Mouse (Mus musculus) embryonic facial prominence, embryonic 13.5 days (tissue): ENCODE data around the gene Chga. TPM values are rescaled to one million over a fixed set of nuclear protein-coding genes. Genes with fewer than 3 reads are reported as not detected.

Source experiments
- ATAC-seq: fragments of 200-750 bp; cut with Nextera tagmentation; 2 replicates; pipeline ENCODE4 v1.8.0; 2017; ENCODE audit warnings: low read depth; ENCODE audit not compliant: insufficient number of reproducible peaks, insufficient read depth, low FRiP score, low TSS enrichment
- H3K27ac ChIP-seq: fragments of 300-500 bp; sonication (generic); 2 replicates; pipeline ENCODE4 v1.5.1; 2015; ENCODE audit warnings: moderate library complexity, mild to moderate bottlenecking, inconsistent platforms
- H3K27me3 ChIP-seq: fragments of 300-500 bp; sonication (generic); 2 replicates; pipeline ENCODE4 v1.6.1; 2015; ENCODE audit warnings: mild to moderate bottlenecking, inconsistent platforms
- H3K36me3 ChIP-seq: fragments of 300-500 bp; sonication (generic); 2 replicates; pipeline ENCODE4 v1.6.1; 2015; ENCODE audit warnings: mild to moderate bottlenecking, inconsistent platforms
- H3K4me1 ChIP-seq: fragments of 300-500 bp; sonication (generic); 2 replicates; pipeline ENCODE4 v1.6.1; 2015; ENCODE audit warnings: inconsistent platforms
- H3K4me2 ChIP-seq: fragments of 300-500 bp; sonication (generic); 2 replicates; pipeline ENCODE4 v1.6.1; 2015; ENCODE audit warnings: moderate library complexity, mild to moderate bottlenecking, inconsistent platforms
- H3K4me3 ChIP-seq: fragments of 300-500 bp; sonication (generic); 2 replicates; pipeline ENCODE4 v1.5.1; 2015; ENCODE audit warnings: mild to moderate bottlenecking, inconsistent platforms
- H3K9ac ChIP-seq: fragments of 300-500 bp; sonication (generic); 2 replicates; pipeline ENCODE4 v1.6.1; 2015; ENCODE audit warnings: mild to moderate bottlenecking, inconsistent platforms
- H3K9me3 ChIP-seq: fragments of 300-500 bp; sonication (generic); 2 replicates; pipeline ENCODE4 v1.6.1; 2016; ENCODE audit warnings: inconsistent platforms
- WGBS: fragments of 180-500 bp; shearing (Covaris S2); methylation state at CpG from one replicate; pipeline ENCODE4 v1.1.7; 2015; ENCODE audit warnings: mixed read lengths; 5-methylcytosine and 5-hydroxymethylcytosine counted together
- polyA plus RNA-seq: library from polyadenylated mRNA; unstranded; fragments of >200 nt; fragmentation: Nextera tagmentation; extraction: Ambion mirVana; gene quantifications from 2 replicates; pipeline ENCODE4 v1.2.1, GENCODE M21; 2015

The Chga gene
- polyA plus RNA-seq, 1 experiment from 2014 or later, result 3.4 TPM

GRCm38 (mm10) chr12:102524760-102525159, 30.0 kb upstream of the Chga start:
- no peaks in the 10 kb centered on the region for H3K9me3 ChIP-seq
- 20% methylated on average over 6 of the region's 6 CpGs for WGBS
- H3K4me3 ChIP-seq, result no peak overlapping the region
- no peak overlapping the region for H3K9ac ChIP-seq
- H3K4me2 ChIP-seq, result no peak overlapping the region
- H3K27ac ChIP-seq, result no peak overlapping the region
- H3K27me3 ChIP-seq, result no peaks in the 10 kb centered on the region
- no peaks in the 10 kb centered on the region for H3K36me3 ChIP-seq
- no peak for ATAC-seq
- H3K4me1 ChIP-seq, result no peaks in the 10 kb centered on the region

DNA sequence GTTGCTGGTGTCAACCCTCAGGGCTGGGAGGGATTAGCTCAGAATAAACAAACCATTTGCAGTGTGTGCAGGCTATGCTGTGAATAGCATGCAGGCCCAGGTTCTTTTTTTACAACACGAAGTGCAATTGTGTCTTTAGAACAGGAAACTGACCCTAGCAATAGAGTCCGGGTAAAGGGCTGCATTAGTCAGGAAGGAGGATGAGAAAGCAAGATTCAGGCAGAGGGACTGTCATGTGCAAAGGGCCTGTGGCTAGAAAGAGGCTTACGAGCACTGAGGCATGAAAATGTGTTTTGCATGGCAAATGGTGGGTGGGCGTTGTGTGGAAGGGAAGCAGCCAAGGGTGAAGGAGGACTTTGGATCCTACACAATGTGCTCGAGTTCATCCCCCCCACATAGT, 26.8 kb upstream of the Chga start:
- ATAC-seq, result no peak
- Histone ChIP-seq H3K36me3 (no peaks in the 10 kb centered on the region), H3K9me3 (no peaks in the 10 kb centered on the region), H3K27ac (no peak overlapping the region), H3K4me3 (no peak overlapping the region), H3K4me1 (no peaks in the 10 kb centered on the region), H3K9ac (no peak overlapping the region), H3K27me3 (no peaks in the 10 kb centered on the region), H3K4me2 (no peak overlapping the region)
- WGBS, result 72% methylated on average over 5 of the region's 5 CpGs

- H3K9me3 ChIP-seq, result no peaks in the 10 kb centered on the region
- H3K27me3 ChIP-seq, result no peaks in the 10 kb centered on the region
- no peak overlapping the region for H3K4me3 ChIP-seq
- H3K36me3 ChIP-seq, result no peaks in the 10 kb centered on the region
- WGBS, result 42% methylated on average over 1 of the region's 1 CpGs
- H3K4me1 ChIP-seq, result no peaks in the 10 kb centered on the region
- no peak overlapping the region for H3K27ac ChIP-seq
- no peak for ATAC-seq
- no peak overlapping the region for H3K4me2 ChIP-seq
- no peak overlapping the region for H3K9ac ChIP-seq
Measured at GRCm38 (mm10) chr12:102535796-102536195, 19.0 kb upstream of the Chga start.

DNA sequence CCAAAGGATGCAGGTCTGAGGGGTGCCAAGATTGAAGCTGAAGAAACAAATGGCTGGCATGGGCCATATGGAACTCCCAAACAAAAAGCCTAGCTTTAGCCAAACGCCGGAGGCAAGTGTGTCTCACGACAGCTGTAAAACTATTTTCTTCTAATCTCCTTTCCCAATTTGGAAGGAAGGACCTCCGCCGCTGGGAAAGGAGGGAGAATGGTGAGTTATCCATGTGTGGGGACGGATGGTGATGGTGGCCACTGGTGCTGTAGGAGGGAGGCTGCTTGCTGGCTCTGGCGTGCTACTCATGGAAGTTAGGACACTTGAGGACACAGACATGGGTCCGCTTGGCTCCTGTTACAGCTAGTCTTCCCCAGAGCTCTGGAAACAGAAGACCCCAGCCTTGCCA, 14.5 kb upstream of the Chga start:
- no peaks in the 10 kb centered on the region for H3K27me3 ChIP-seq
- WGBS, result 80% methylated on average over 8 of the region's 8 CpGs
- H3K4me1 ChIP-seq, result no peaks in the 10 kb centered on the region
- no peak overlapping the region for H3K4me3 ChIP-seq
- no peaks in the 10 kb centered on the region for H3K9me3 ChIP-seq
- no peak for ATAC-seq
- H3K4me2 ChIP-seq, result no peak overlapping the region
- no peaks in the 10 kb centered on the region for H3K36me3 ChIP-seq
- H3K9ac ChIP-seq, result no peak overlapping the region
- H3K27ac ChIP-seq, result no peak overlapping the region

DNA sequence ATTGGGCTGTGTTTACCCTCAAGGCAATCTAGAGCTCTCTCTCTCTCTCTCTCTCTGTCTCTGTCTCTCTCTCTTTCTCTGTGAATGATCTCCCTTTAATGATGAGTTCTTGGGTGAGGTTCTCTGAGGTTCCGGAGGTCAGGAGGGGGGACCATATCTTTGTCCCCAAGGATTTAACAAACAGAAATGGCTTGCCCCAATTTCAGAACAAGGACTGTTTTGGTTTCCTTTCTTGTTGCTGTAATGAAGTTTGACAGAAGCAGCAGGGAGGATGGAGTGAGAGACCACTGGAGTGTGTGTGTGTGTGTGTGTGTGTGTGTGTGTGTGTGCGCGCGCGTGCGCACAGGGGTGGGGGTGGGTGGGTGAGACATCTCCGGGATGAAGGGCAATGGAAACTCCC, 13.6 kb upstream of the Chga start:
- Histone ChIP-seq H3K36me3 (no peaks in the 10 kb centered on the region), H3K27ac (no peak overlapping the region), H3K4me3 (no peak overlapping the region), H3K27me3 (no peaks in the 10 kb centered on the region), H3K4me1 (no peaks in the 10 kb centered on the region), H3K9me3 (no peaks in the 10 kb centered on the region), H3K4me2 (no peak overlapping the region), H3K9ac (no peak overlapping the region)
- no peak for ATAC-seq
- 84% methylated on average over 7 of the region's 7 CpGs for WGBS

DNA sequence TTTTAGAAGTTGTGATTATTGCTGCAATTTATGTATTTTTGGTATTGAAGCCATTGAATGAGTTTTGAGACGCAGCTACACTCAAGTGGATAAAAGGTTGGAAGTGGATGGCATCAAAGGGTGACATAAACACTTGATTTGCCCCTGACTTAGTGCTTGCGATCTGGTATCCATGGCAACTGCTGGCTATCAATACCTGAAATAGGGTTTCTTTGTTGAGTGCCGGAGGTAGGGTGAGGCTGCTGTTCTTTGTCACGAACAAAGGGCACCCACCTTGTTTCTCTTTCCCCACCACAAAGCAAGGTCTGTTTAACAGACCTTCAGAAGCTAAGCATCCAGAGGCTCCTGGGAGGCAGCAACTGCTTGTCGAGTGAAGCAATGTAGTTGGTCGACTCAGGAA, 9.6 kb upstream of the Chga start:
- no peak for ATAC-seq
- 62% methylated on average over 6 of the region's 6 CpGs for WGBS
- Histone ChIP-seq H3K4me1 (no peaks in the 10 kb centered on the region), H3K36me3 (no peaks in the 10 kb centered on the region), H3K9ac (no peak overlapping the region), H3K27ac (no peak overlapping the region), H3K9me3 (no peaks in the 10 kb centered on the region), H3K27me3 (no peaks in the 10 kb centered on the region), H3K4me2 (no peak overlapping the region), H3K4me3 (no peak overlapping the region)

- Histone ChIP-seq H3K27me3 (peaks cover 46% of the 10 kb centered on the region), H3K27ac (no peak overlapping the region), H3K4me1 (0 out of 2 replicates have a peak, but pooled peaks cover 8% of the 10 kb centered on the region), H3K4me3 (no peak overlapping the region), H3K36me3 (no peaks in the 10 kb centered on the region), H3K4me2 (no peak overlapping the region), H3K9ac (no peak overlapping the region), H3K9me3 (no peaks in the 10 kb centered on the region)
- no peak for ATAC-seq
- 3% methylated on average over 11 of the region's 11 CpGs for WGBS
Measured at GRCm38 (mm10) chr12:102550529-102550928, 4.2 kb upstream of the Chga start.

DNA sequence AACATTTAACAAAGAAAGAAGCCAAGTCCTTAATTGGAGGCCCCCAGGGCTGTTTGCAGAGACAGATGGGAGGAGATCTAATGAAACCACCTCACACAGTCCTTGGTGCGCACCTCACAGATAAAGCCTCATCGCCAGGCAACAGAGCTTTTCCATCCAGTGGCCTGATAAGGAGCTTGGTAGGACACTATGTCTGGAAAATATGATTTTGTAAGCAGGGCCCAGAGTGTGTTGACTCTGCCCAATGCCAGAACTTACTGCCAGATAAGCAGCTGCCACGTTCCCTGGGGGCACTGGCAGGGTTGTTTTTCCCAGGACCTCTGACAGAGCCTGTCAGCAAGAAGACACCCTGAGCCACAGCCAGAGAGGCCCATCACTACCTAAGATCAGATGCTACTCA, 3.6 kb upstream of the Chga start:
- Histone ChIP-seq H3K9ac (no peak overlapping the region), H3K27ac (no peak overlapping the region)

GRCm38 (mm10) chr12:102552001-102552400, 2.8 kb upstream of the Chga start:
- H3K4me3 ChIP-seq, result no peak overlapping the region
- ATAC-seq, result no peak

More for the DNA sequence above, 3.6 kb upstream of the Chga start:
- H3K9me3 ChIP-seq, result no peaks in the 10 kb centered on the region
- H3K4me2 ChIP-seq, result no peak overlapping the region
- H3K36me3 ChIP-seq, result no peaks in the 10 kb centered on the region
- ATAC-seq, result no peak
- peaks cover 52% of the 10 kb centered on the region for H3K27me3 ChIP-seq
- no peak overlapping the region for H3K4me3 ChIP-seq
- H3K4me1 ChIP-seq, result 0 out of 2 replicates have a peak, but pooled peaks cover 8% of the 10 kb centered on the region
- WGBS, result 72% methylated on average over 3 of the region's 3 CpGs

DNA sequence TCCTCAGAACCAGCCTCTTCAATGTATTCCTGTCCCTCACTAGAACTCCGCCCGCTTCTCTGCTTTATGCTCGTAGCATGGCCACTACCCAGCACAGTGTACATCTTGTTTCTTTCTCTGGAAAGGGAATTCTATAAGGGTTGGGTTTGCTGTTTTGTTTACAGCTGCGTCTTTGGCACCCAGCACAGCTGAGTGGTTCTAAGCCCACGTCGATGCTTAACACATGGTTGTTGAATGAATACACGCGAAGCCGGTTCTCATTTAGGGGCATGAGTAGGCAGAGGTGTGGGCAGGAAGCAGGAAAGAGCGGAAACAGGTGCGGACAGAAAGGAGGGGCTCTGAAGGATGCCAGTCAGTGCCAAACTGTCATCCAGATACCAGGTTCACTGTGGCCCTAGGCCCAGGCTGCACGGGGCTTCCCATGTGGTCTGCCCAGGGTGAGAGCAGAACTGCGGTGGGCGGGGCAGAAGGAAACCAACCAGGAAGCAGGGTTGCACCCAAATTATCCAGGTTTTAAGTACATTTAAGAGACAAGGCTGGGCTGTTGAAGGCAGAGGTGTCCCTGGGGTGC, 979 bp upstream of the Chga start:
- Histone ChIP-seq H3K36me3 (no peaks in the 10 kb centered on the region), H3K27me3 (peaks cover 52% of the 10 kb centered on the region), H3K4me2 (no peak overlapping the region), H3K4me1 (0 out of 2 replicates have a peak, but pooled peaks cover 8% of the 10 kb centered on the region), H3K9ac (no peak overlapping the region), H3K4me3 (no peak overlapping the region), H3K27ac (no peak overlapping the region), H3K9me3 (no peaks in the 10 kb centered on the region)
- ATAC-seq, result no peak
- whole genome bisulfite sequencing, result 73% methylated on average over 14 of the region's 14 CpGs

More at GRCm38 (mm10) chr12:102552001-102552400, 2.8 kb upstream of the Chga start:
- WGBS, result 70% methylated on average over 6 of the region's 6 CpGs
- H3K4me1 ChIP-seq, result 0 out of 2 replicates have a peak, but pooled peaks cover 8% of the 10 kb centered on the region
- no peak overlapping the region for H3K9ac ChIP-seq
- no peak overlapping the region for H3K27ac ChIP-seq
- no peaks in the 10 kb centered on the region for H3K36me3 ChIP-seq
- H3K9me3 ChIP-seq, result no peaks in the 10 kb centered on the region
- peaks cover 52% of the 10 kb centered on the region for H3K27me3 ChIP-seq
- no peak overlapping the region for H3K4me2 ChIP-seq

GRCm38 (mm10) chr12:102555850-102556249, 1.1 kb downstream of the Chga start:
- no peak overlapping the region for H3K4me2 ChIP-seq
- no peaks in the 10 kb centered on the region for H3K36me3 ChIP-seq
- H3K9me3 ChIP-seq, result no peaks in the 10 kb centered on the region
- H3K4me1 ChIP-seq, result 0 out of 2 replicates have a peak, but pooled peaks cover 8% of the 10 kb centered on the region
- H3K27me3 ChIP-seq, result peaks cover 52% of the 10 kb centered on the region
- no peak overlapping the region for H3K4me3 ChIP-seq
- no peak overlapping the region for H3K27ac ChIP-seq
- H3K9ac ChIP-seq, result no peak overlapping the region
- ATAC-seq, result no peak
- WGBS, result 83% methylated on average over 3 of the region's 3 CpGs

DNA sequence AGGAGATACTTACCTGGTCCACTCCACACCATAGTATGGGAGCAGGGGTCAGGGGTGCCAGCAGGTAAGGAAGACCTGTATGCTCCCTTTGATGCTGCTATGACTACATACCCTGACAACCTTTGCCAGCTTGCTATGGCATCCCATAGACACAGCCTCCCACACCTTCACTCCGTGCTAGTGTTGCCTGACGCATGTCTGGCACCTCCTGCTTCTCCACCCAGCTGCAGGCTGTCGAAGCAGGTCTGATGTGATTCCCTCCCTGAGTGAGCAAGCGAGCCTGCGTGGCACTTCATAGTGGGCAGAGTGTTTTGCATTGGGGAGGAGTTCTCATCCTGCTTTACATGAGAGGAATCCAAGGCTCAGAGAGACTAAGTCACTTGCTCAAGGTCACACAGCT, 2.6 kb downstream of the Chga start:
- Histone ChIP-seq H3K9me3 (no peaks in the 10 kb centered on the region), H3K9ac (no peak overlapping the region), H3K27ac (no peak overlapping the region), H3K4me1 (0 out of 2 replicates have a peak, but pooled peaks cover 8% of the 10 kb centered on the region), H3K4me3 (no peak overlapping the region), H3K27me3 (peaks cover 38% of the 10 kb centered on the region), H3K4me2 (no peak overlapping the region), H3K36me3 (no peaks in the 10 kb centered on the region)
- 80% methylated on average over 5 of the region's 5 CpGs for WGBS
- no peak for ATAC-seq
